Mouse (Mus musculus) stomach, embryonic 14.5 days (tissue): ENCODE data around the gene Spats1. TPM values are rescaled to one million over a fixed set of nuclear protein-coding genes. Genes with fewer than 3 reads are reported as not detected.

Experiments
- ATAC-seq: fragments of 200-750 bp; cut with Nextera tagmentation; 2 replicates; pipeline ENCODE4 v1.8.0; 2017; ENCODE audit warnings: low read depth, moderate TSS enrichment; ENCODE audit not compliant: insufficient number of reproducible peaks, insufficient read depth, low FRiP score
- H3K27ac ChIP-seq: fragments of 300-500 bp; sonication (generic); 2 replicates; pipeline ENCODE4 v1.5.1; 2014; ENCODE audit warnings: mild to moderate bottlenecking, low read length, moderate library complexity, mixed read lengths
- H3K27me3 ChIP-seq: fragments of 300-500 bp; sonication (generic); 2 replicates; pipeline ENCODE4 v1.6.1; 2014; ENCODE audit warnings: low read length, control low read depth, mixed read lengths; ENCODE audit not compliant: control insufficient read depth, insufficient read depth
- H3K36me3 ChIP-seq: fragments of 300-500 bp; sonication (generic); 2 replicates; pipeline ENCODE4 v1.6.1; 2014; ENCODE audit warnings: mild to moderate bottlenecking, control low read depth, low read length, moderate library complexity, mixed read lengths; ENCODE audit not compliant: control insufficient read depth, insufficient read depth
- H3K4me1 ChIP-seq: fragments of 300-500 bp; sonication (generic); 2 replicates; pipeline ENCODE4 v1.6.1; 2014; ENCODE audit warnings: low read length, control low read depth, mixed read lengths; ENCODE audit not compliant: control insufficient read depth, insufficient read depth
- H3K4me2 ChIP-seq: fragments of 300-500 bp; sonication (generic); replicated peaks from 2 replicates; pipeline ENCODE4 v1.6.1; 2014; ENCODE audit warnings: low read depth, low read length, control low read depth
- H3K4me3 ChIP-seq: fragments of 300-500 bp; sonication (generic); 2 replicates; pipeline ENCODE4 v1.5.1; 2014; ENCODE audit warnings: low read depth, low read length, control low read depth
- H3K9ac ChIP-seq: fragments of 300-500 bp; sonication (generic); replicated peaks from 2 replicates; pipeline ENCODE4 v1.6.1; 2014; ENCODE audit warnings: low read depth, mild to moderate bottlenecking, control low read depth, low read length, moderate library complexity, mixed read lengths
- H3K9me3 ChIP-seq: fragments of 300-500 bp; sonication (generic); 2 replicates; pipeline ENCODE4 v1.6.1; 2016; ENCODE audit warnings: low read depth, low read length, control low read depth; ENCODE audit not compliant: control insufficient read depth
- WGBS: fragments of 180-500 bp; shearing (Covaris S2); extraction: QIAGEN DNeasy Blood & Tissue Kit; methylation state at CpG from one replicate; pipeline ENCODE4 v1.1.7; 2014; 5-methylcytosine and 5-hydroxymethylcytosine counted together
- polyA plus RNA-seq: library from polyadenylated mRNA; unstranded; fragments of >200 nt; fragmentation: Nextera tagmentation; extraction: Ambion mirVana; gene quantifications from 2 replicates; pipeline ENCODE4 v1.2.1, GENCODE M21; 2014

Spats1 gene
- polyA plus RNA-seq, 1 experiment from 2014 or later = 0.59 TPM

- 70% methylated on average over 3 of the region's 3 CpGs for WGBS
- no peaks in the 10 kb centered on the region for H3K27me3 ChIP-seq
- peaks cover 21% of the 10 kb centered on the region for H3K36me3 ChIP-seq
- no peak overlapping the region for H3K27ac ChIP-seq
- no peak for ATAC-seq
- H3K4me2 ChIP-seq = no peak overlapping the region
- no peak overlapping the region for H3K4me3 ChIP-seq
- H3K4me1 ChIP-seq = no peaks in the 10 kb centered on the region; the same call in 1 of the 2 replicates
- H3K9ac ChIP-seq = no peak overlapping the region
- no peaks in the 10 kb centered on the region for H3K9me3 ChIP-seq
These were observed 77.7 kb downstream of the Spats1 start for GRCm38 (mm10) chr17:45397541-45397940.

GRCm38 (mm10) chr17:45394612-45395011 is 80.6 kb downstream of the Spats1 start:
- H3K9ac ChIP-seq = no peak overlapping the region
- H3K9me3 ChIP-seq = no peaks in the 10 kb centered on the region
- no peak overlapping the region for H3K27ac ChIP-seq
- peaks cover 42% of the 10 kb centered on the region for H3K36me3 ChIP-seq
- H3K27me3 ChIP-seq = no peaks in the 10 kb centered on the region
- WGBS = 69% methylated on average over 9 of the region's 9 CpGs
- ATAC-seq = no peak
- no peak overlapping the region for H3K4me2 ChIP-seq
- H3K4me1 ChIP-seq = no peaks in the 10 kb centered on the region; the same call in 1 of the 2 replicates
- H3K4me3 ChIP-seq = no peak overlapping the region

GRCm38 (mm10) chr17:45393765-45394164 is 81.5 kb downstream of the Spats1 start:
- Histone ChIP-seq H3K4me3 (no peak overlapping the region), H3K9ac (no peak overlapping the region), H3K4me1 (no peaks in the 10 kb centered on the region), H3K4me2 (no peak overlapping the region), H3K27me3 (no peaks in the 10 kb centered on the region), H3K9me3 (no peaks in the 10 kb centered on the region), H3K27ac (no peak overlapping the region), H3K36me3 (peaks cover 44% of the 10 kb centered on the region)
- no peak for ATAC-seq
- WGBS = 83% methylated on average over 3 of the region's 3 CpGs

Other genes starting within 250 kb of the Spats1 start
- gene Cdc5l, start 41.7 kb downstream of the Spats1 start, polyA plus RNA-seq = 66.6 and 72.3 TPM in 2 replicates
- gene Aars2, start 31.4 kb upstream of the Spats1 start, polyA plus RNA-seq = 14.8 and 16.8 TPM in 2 replicates
- 0.29 and 0.65 TPM in 2 replicates for gene Tcte1, start 48.0 kb upstream of the Spats1 start, polyA plus RNA-seq
- 1.8 and 2.6 TPM in 2 replicates for gene Tmem151b, start 74.3 kb upstream of the Spats1 start, polyA plus RNA-seq
- 3.7 and 4.2 TPM in 2 replicates for gene Nfkbie, start 80.3 kb upstream of the Spats1 start, polyA plus RNA-seq
- gene Slc35b2, start 88.5 kb upstream of the Spats1 start, polyA plus RNA-seq = 117 and 120 TPM in 2 replicates
- gene Hsp90ab1, start 97.9 kb upstream of the Spats1 start, polyA plus RNA-seq = 1,573 and 1,607 TPM in 2 replicates
- 72.2 and 73.0 TPM in 2 replicates for gene Slc29a1, start 124.2 kb upstream of the Spats1 start, polyA plus RNA-seq
- 0.36 and 0.55 TPM in 2 replicates for gene Mymx, start 126.7 kb upstream of the Spats1 start, polyA plus RNA-seq
- gene Capn11, start 183.9 kb upstream of the Spats1 start, polyA plus RNA-seq = not detected in 2 replicates
- 155 and 171 TPM in 2 replicates for gene Mrpl14, start 210.9 kb upstream of the Spats1 start, polyA plus RNA-seq
- gene Tmem63b, start 211.5 kb upstream of the Spats1 start, polyA plus RNA-seq = 30.8 and 33.7 TPM in 2 replicates